Comparison of ENCODE assay signal across 8 mouse cellular contexts in genomic region chr5:91518946-91519345, GRCm38 (mm10). TPM values are rescaled to one million over a fixed set of nuclear protein-coding genes. Genes with fewer than 3 reads are reported as not detected.
DNase-seq lines count a peak whose midpoint lies in the region; ATAC-seq and TF ChIP-seq lines count a peak whose summit lies in the region.

No protein-coding gene starts in this region.

- H3K4me3 ChIP-seq in left cerebral cortex, adult 2 months: peak overlapping the region; percentile 77
- peak overlapping the region; percentile 61 for H3K4me3 ChIP-seq in midbrain, embryonic 10.5 days
- peak overlapping the region; percentile 69 for H3K4me3 ChIP-seq in stomach, postnatal 0 days (ENCODE audit: low read depth, low read length)

- H3K9me3 ChIP-seq in midbrain, embryonic 10.5 days (replicated peaks): no peaks in the 10 kb centered on the region
- no peaks in the 10 kb centered on the region for H3K9me3 ChIP-seq in stomach, postnatal 0 days (ENCODE audit: control insufficient read depth, low read length)

- DNase-seq in left cerebral cortex, adult 2 months (ENCODE audit: extremely low spot score in 1 of 2, low spot score in 2 of 2): no peak
- no peak for DNase-seq in left cerebral cortex, postnatal 4 days
- DNase-seq in fat pad, adult 2 months (ENCODE audit: extremely low read depth, low read depth, low spot score): peak; percentile 80
- DNase-seq in heart, postnatal 14 days: peak; percentile 27 to 49
- DNase-seq in large intestine, adult 2 months (ENCODE audit: low read depth, low spot score): peak; percentile 92
- peak; percentile 18 for DNase-seq in midbrain, embryonic 10.5 days (ENCODE audit: low spot score)
- peak; percentile 78 for DNase-seq in stomach, postnatal 0 days (ENCODE audit: low spot score)

- intact Hi-C loops in left cerebral cortex, adult 2 months (cut with DNase I): no loop called here
- intact Hi-C loops in left cerebral cortex, postnatal 4 days (cut with DNase I): loop anchor here (5.0 to 10.0 kb wide), 2 partner anchors 336 to 428 kb away; no protein-coding TSS in a partner anchor
- intact Hi-C loops in heart, postnatal 14 days (cut with DNase I): loop anchor here (5.0 kb wide), 2 partner anchors 58 to 123 kb away; no protein-coding TSS in a partner anchor

- WGBS in large intestine, adult 2 months: 2% methylated on average over 7 of the region's 7 CpGs
- 40% methylated on average over 7 of the region's 7 CpGs for WGBS in midbrain, embryonic 10.5 days
- WGBS in stomach, postnatal 0 days: 6% methylated on average over 7 of the region's 7 CpGs

- H3K27ac ChIP-seq in left cerebral cortex, adult 2 months: peak overlapping the region; percentile 7; the same call in 1 of the 2 replicates
- H3K27ac ChIP-seq in midbrain, embryonic 10.5 days (replicated peaks): no peak overlapping the region
- peak overlapping the region; percentile 70 for H3K27ac ChIP-seq in stomach, postnatal 0 days (replicated peaks)

- peak overlapping the region; percentile 53 for H3K9ac ChIP-seq in stomach, postnatal 0 days (ENCODE audit: low read length)

- peak; percentile 43; the same call in 1 of the 2 replicates for ATAC-seq in stomach, postnatal 0 days (ENCODE audit: low FRiP score, low TSS enrichment)
- no peak for ATAC-seq in granulocyte monocyte progenitor cell, adult 5-6 weeks (replicated peaks; ENCODE audit: poor library complexity, severe bottlenecking)

- no peak for TF ChIP-seq EP300 in stomach, postnatal 0 days (optimal IDR thresholded peaks at IDR 0.05)

- H3K27me3 ChIP-seq in midbrain, embryonic 10.5 days (ENCODE audit: low read depth, poor library complexity, severe bottlenecking): peaks cover 28% of the 10 kb centered on the region
- H3K27me3 ChIP-seq in stomach, postnatal 0 days (ENCODE audit: control insufficient read depth, insufficient read depth, low read length): no peaks in the 10 kb centered on the region

- H3K36me3 ChIP-seq in midbrain, embryonic 10.5 days: no peaks in the 10 kb centered on the region
- H3K36me3 ChIP-seq in stomach, postnatal 0 days (ENCODE audit: control insufficient read depth, insufficient read depth, low read length): no peaks in the 10 kb centered on the region

- no peak for TF ChIP-seq CTCF in left cerebral cortex, adult 2 months (IDR thresholded peaks at IDR 0.05)
- TF ChIP-seq CTCF in stomach, postnatal 0 days (IDR thresholded peaks at IDR 0.05; ENCODE audit: low read depth): no peak

- peaks cover 30% of the 10 kb centered on the region for H3K4me1 ChIP-seq in midbrain, embryonic 10.5 days
- no peaks in the 10 kb centered on the region for H3K4me1 ChIP-seq in stomach, postnatal 0 days (replicated peaks; ENCODE audit: control insufficient read depth, insufficient read depth)

- peak overlapping the region; percentile 63 for H3K4me2 ChIP-seq in stomach, postnatal 0 days (replicated peaks; ENCODE audit: low read depth)

RNA-seq across cellular contexts. Expression of gene Parm1, which starts 1.5 kb away (rescaled TPM):
- total RNA-seq in left cerebral cortex, adult 2 months (2021): 10 to 100 TPM; 40.3 to 41.5 TPM
- 10 to 100 TPM; 10.6 to 14.9 TPM for total RNA-seq in left cerebral cortex, postnatal 4 days (2021)
- total RNA-seq in heart, postnatal 14 days (2021): 10 to 100 TPM; 48.3 to 48.8 TPM
- 8.8 and 9.2 TPM in 2 replicates for polyA plus RNA-seq in large intestine, adult 2 months (2012; rRNA removed)
- polyA plus RNA-seq in midbrain, embryonic 10.5 days (2016; fragmentation: Nextera tagmentation; extraction: Ambion mirVana): 16.1 and 18.9 TPM in 2 replicates
- 24.7 and 26.2 TPM in 2 replicates for polyA plus RNA-seq in stomach, postnatal 0 days (2015; fragmentation: Nextera tagmentation; extraction: Ambion mirVana)
- total RNA-seq in granulocyte monocyte progenitor cell, adult 5-6 weeks (2014; fragmentation: Nextera tagmentation): not detected in 2 replicates
- total RNA-seq in granulocyte monocyte progenitor cell, adult 5-6 weeks (2017): 0.26 TPM in 1 of 2 replicates, not detected in the other

Comparison
In these comparisons a context has a peak if more than half of its experiments do, and no peak if none do; other contexts are left out.
1. DNase-seq: peak in fat pad, adult 2 months (single experiment), heart, postnatal 14 days (2 of 2), large intestine, adult 2 months (single experiment), midbrain, embryonic 10.5 days (single experiment) and stomach, postnatal 0 days (single experiment); none in left cerebral cortex, adult 2 months (0 of 2) and left cerebral cortex, postnatal 4 days (single experiment).
2. RNA of gene Parm1, which starts 1.5 kb away (total RNA-seq): 48.3 to 48.8 TPM in heart, postnatal 14 days, 40.3 to 41.5 TPM in left cerebral cortex, adult 2 months and 10.6 to 14.9 TPM in left cerebral cortex, postnatal 4 days; 0.26 TPM in granulocyte monocyte progenitor cell, adult 5-6 weeks; every median in the first group is over 4 times any median in the second.
3. Peak in every context shown above with its lines, with median percentiles within 50 percentile points of each other: H3K4me3 ChIP-seq.